Mouse (Mus musculus): ENCODE results near the gene Cdk5r1.

Cdk5r1 gene

GRCm38 (mm10) chr11:80504519-80505385 lies 27.9 kb downstream of the Cdk5r1 start:
- DNase-seq = no peak

GRCm38 (mm10) chr11:80505581-80505980 lies 28.8 kb downstream of the Cdk5r1 start:
- no peak for DNase-seq

- DNase-seq = no peak
Observed at GRCm38 (mm10) chr11:80506483-80506882, 29.7 kb downstream of the Cdk5r1 start.

- DNase-seq = no peak
Observed at GRCm38 (mm10) chr11:80507791-80508190, 31.0 kb downstream of the Cdk5r1 start.

- DNase-seq = peak; percentile 50
Observed at GRCm38 (mm10) chr11:80508361-80509175, 31.7 kb downstream of the Cdk5r1 start.

GRCm38 (mm10) chr11:80509176-80509506 lies 32.3 kb downstream of the Cdk5r1 start:
- peak; percentile 14 for DNase-seq

GRCm38 (mm10) chr11:80510124-80510523 lies 33.3 kb downstream of the Cdk5r1 start:
- DNase-seq = no peak

- DNase-seq = no peak
Observed at GRCm38 (mm10) chr11:80512313-80513056, 35.7 kb downstream of the Cdk5r1 start.

- no peak for DNase-seq
Observed at GRCm38 (mm10) chr11:80513796-80514195, 37.0 kb downstream of the Cdk5r1 start.

- DNase-seq = no peak
Observed at GRCm38 (mm10) chr11:80515346-80515745, 38.5 kb downstream of the Cdk5r1 start.

- DNase-seq = no peak
Observed at GRCm38 (mm10) chr11:80515895-80516294, 39.1 kb downstream of the Cdk5r1 start.

- DNase-seq = peak; percentile 82
Observed at GRCm38 (mm10) chr11:80518421-80519367, 41.9 kb downstream of the Cdk5r1 start.

GRCm38 (mm10) chr11:80521148-80521547 lies 44.3 kb downstream of the Cdk5r1 start:
- no peak for DNase-seq

- no peak for DNase-seq
Observed at GRCm38 (mm10) chr11:80522852-80523251, 46.0 kb downstream of the Cdk5r1 start.

GRCm38 (mm10) chr11:80523410-80523809 lies 46.6 kb downstream of the Cdk5r1 start:
- no peak for DNase-seq

GRCm38 (mm10) chr11:80524213-80524612 lies 47.4 kb downstream of the Cdk5r1 start:
- DNase-seq = no peak

- DNase-seq = no peak
Observed at GRCm38 (mm10) chr11:80527697-80528096, 50.9 kb downstream of the Cdk5r1 start.

GRCm38 (mm10) chr11:80529149-80529548 lies 52.3 kb downstream of the Cdk5r1 start:
- no peak for DNase-seq

Measured in embryo, embryonic 11 days (tissue).